Comparison of ENCODE assay signal across 10 mouse cellular contexts in the genomic region with DNA sequence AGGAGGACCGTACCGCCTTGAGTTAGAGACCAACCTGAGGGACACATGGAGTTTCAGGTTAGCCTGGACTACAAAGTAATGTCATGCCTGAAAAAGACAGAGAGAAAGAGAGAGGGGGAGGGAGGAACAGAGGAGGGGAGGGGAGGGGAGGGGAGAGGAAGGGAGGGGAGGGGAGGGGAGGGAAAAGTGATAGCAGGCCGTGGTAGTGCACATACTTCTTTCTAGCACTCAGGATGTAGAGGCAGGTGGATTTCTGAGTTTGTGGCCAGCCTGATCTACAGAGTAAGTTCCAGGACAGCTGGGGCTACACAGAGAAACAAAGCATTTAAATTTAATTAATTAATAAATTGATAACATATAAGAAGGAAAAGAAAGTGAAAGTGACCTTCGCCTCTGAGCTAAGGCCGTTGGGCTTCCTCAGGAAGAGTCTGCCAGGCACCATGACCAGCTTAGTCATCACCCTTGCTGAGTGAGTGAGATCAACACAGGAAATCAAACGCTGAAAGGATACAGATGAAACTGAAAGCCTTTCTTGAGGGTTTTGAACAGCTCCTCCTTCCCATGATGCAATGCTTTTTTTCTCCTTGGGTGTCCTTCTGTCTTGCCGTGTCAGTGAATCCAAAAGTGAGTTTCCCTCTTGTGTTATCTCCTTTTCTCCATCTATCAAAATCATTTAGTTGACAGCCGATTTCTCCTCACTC. TPM values are rescaled to one million over a fixed set of nuclear protein-coding genes. Genes with fewer than 3 reads are reported as not detected.
DNase-seq lines count a peak whose midpoint lies in the region.
"Had no signal": no experiment of that assay in that cellular context is flagged by ENCODE, and none has a peak within 500 bp of the region (broad histone marks: within the 10 kb centered on the region; RNA-seq: fewer than 3 reads in every experiment).

No protein-coding gene starts in this region.

- intact Hi-C loops in left cerebral cortex, postnatal 14 days (cut with DNase I), result no loop called here

- no peaks in the 10 kb centered on the region for H3K36me3 ChIP-seq in erythroblast, embryonic 14.5 days (ENCODE audit: control insufficient read depth)
- no peaks in the 10 kb centered on the region for H3K36me3 ChIP-seq in macrophage (ENCODE audit: inconsistent target)
- H3K36me3 ChIP-seq: heart, embryonic 13.5 days; stomach, embryonic 15.5 days had no signal

- no peaks in the 10 kb centered on the region for H3K9me3 ChIP-seq in erythroblast, embryonic 14.5 days (ENCODE audit: control insufficient read depth, low read length)
- H3K9me3 ChIP-seq: heart, embryonic 13.5 days; stomach, embryonic 15.5 days had no signal

- peak overlapping the region; percentile 38 for H3K27ac ChIP-seq in macrophage
- H3K27ac ChIP-seq: heart, embryonic 13.5 days; stomach, embryonic 15.5 days had no signal

- H3K27me3 ChIP-seq in erythroblast, embryonic 14.5 days (ENCODE audit: control insufficient read depth), result 0 out of 2 replicates have a peak, but pooled peaks cover 4% of the 10 kb centered on the region
- H3K27me3 ChIP-seq: heart, embryonic 13.5 days; stomach, embryonic 15.5 days had no signal

- H3K4me1 ChIP-seq in erythroblast, embryonic 14.5 days (ENCODE audit: control insufficient read depth), result no peaks in the 10 kb centered on the region; the same call in 1 of the 2 replicates
- H3K4me1 ChIP-seq: stomach, embryonic 15.5 days had no signal

- H3K79me2 ChIP-seq in macrophage (ENCODE audit: inconsistent target), result no peaks in the 10 kb centered on the region

- peak; percentile 95 for DNase-seq in 416B (ENCODE audit: low read depth)
- DNase-seq in CD4-positive helper T cell, adult 2 months (ENCODE audit: low read depth, low spot score), result peak; percentile 90
- no peak for DNase-seq in urinary bladder, postnatal 36 days (ENCODE audit: low spot score in 2 of 2)
- DNase-seq in urinary bladder, adult 2 months (ENCODE audit: low spot score), result no peak
- no peak for DNase-seq in left cerebral cortex, postnatal 14 days (ENCODE audit: low spot score in 2 of 2)
- DNase-seq: cerebellum, postnatal 25 days had no signal

- peak overlapping the region; percentile 44 for H3K4me3 ChIP-seq in erythroblast, embryonic 14.5 days (replicated peaks)
- no peak overlapping the region; the same call in 1 of the 2 replicates for H3K4me3 ChIP-seq in macrophage (ENCODE audit: inconsistent target)
- H3K4me3 ChIP-seq: heart, embryonic 13.5 days; stomach, embryonic 15.5 days had no signal

- 32% methylated on average over 8 of the region's 8 CpGs for WGBS in macrophage (ENCODE audit: missing documents)

RNA-seq across cellular contexts. Expression of a gene that starts 5.6 kb away (rescaled TPM):
- 0.01 TPM in 2 replicates for polyA plus RNA-seq in erythroblast, embryonic 14.5 days (2012)
- total RNA-seq in macrophage (2018; cell fraction: chromatin; rRNA removed), result 100 to 1,000 TPM; 109 to 321 (median 191) TPM
- 10 to 100 TPM in 24 of 26 experiments, 1 to 10 TPM in 2; 9.2 to 22.3 (median 17.3) TPM for total RNA-seq in macrophage (2018; cell fraction: cytosol; rRNA removed)
- 100 to 1,000 TPM in 7 of 26 experiments, 10 to 100 TPM in 19; 46.6 to 154 (median 72.0) TPM for total RNA-seq in macrophage (2018; cell fraction: nucleus; rRNA removed)
- 8.4 to 11.5 TPM (median 9.5 TPM) in 3 replicates for polyA plus RNA-seq in macrophage (2018)
- 41.1 and 53.0 TPM in 2 replicates for polyA plus RNA-seq in urinary bladder, adult 2 months (2012; rRNA removed)
- total RNA-seq in left cerebral cortex, postnatal 14 days (2021), result 10 to 100 TPM; 47.9 to 50.3 TPM

Comparison
In these comparisons a context has a peak if more than half of its experiments do, and no peak if none do; other contexts are left out.
1. DNase-seq: peak in 416B (single experiment) and CD4-positive helper T cell, adult 2 months (single experiment); none in urinary bladder, postnatal 36 days (0 of 2), urinary bladder, adult 2 months (single experiment) and left cerebral cortex, postnatal 14 days (0 of 2).